Mouse (Mus musculus): ENCODE data around the gene Capn2. TPM values are rescaled to one million over a fixed set of nuclear protein-coding genes. Genes with fewer than 3 reads are reported as not detected.
A peak's percentile ranks its signal among the peaks of the same experiment; 100 is the strongest.

The Capn2 gene
- polyA plus RNA-seq (2012; rRNA removed) = 98.2 and 103 TPM in 2 replicates

GRCm38 (mm10) chr1:182516758-182517676 lies at the start of gene Capn2:
Gene Capn2 (minus strand): TSS chr1:182517608.
- peak; percentile 85 for DNase-seq (ENCODE audit: low spot score)

- DNase-seq (ENCODE audit: low spot score) = no peak
Observed at GRCm38 (mm10) chr1:182565351-182565835, 48.0 kb upstream of the Capn2 start.

GRCm38 (mm10) chr1:182564408-182565120 lies 47.2 kb upstream of the Capn2 start, which contains the start of gene Capn8:
Gene Capn8 (plus strand): TSS chr1:182565007.
- no peak for DNase-seq (ENCODE audit: low spot score)

- no peak for DNase-seq (ENCODE audit: low spot score)
Observed at GRCm38 (mm10) chr1:182562576-182563370, 45.4 kb upstream of the Capn2 start.

- no peak for DNase-seq (ENCODE audit: low spot score)
Observed at GRCm38 (mm10) chr1:182561945-182562514, 44.6 kb upstream of the Capn2 start.

- DNase-seq (ENCODE audit: low spot score) = no peak
Observed at GRCm38 (mm10) chr1:182560390-182561098, 43.1 kb upstream of the Capn2 start.

- no peak for DNase-seq (ENCODE audit: low spot score)
Observed at GRCm38 (mm10) chr1:182559530-182559929, 42.1 kb upstream of the Capn2 start.

GRCm38 (mm10) chr1:182558271-182558670 lies 40.9 kb upstream of the Capn2 start:
- no peak for DNase-seq (ENCODE audit: low spot score)

GRCm38 (mm10) chr1:182553649-182554375 lies 36.4 kb upstream of the Capn2 start:
- no peak for DNase-seq (ENCODE audit: low spot score)

GRCm38 (mm10) chr1:182550761-182551160 lies 33.4 kb upstream of the Capn2 start:
- DNase-seq (ENCODE audit: low spot score) = no peak

GRCm38 (mm10) chr1:182543906-182544305 lies 26.5 kb upstream of the Capn2 start:
- DNase-seq (ENCODE audit: low spot score) = no peak

- DNase-seq (ENCODE audit: low spot score) = no peak
Observed at GRCm38 (mm10) chr1:182543136-182543535, 25.7 kb upstream of the Capn2 start.

GRCm38 (mm10) chr1:182542110-182542509 lies 24.7 kb upstream of the Capn2 start:
- DNase-seq (ENCODE audit: low spot score) = no peak

- DNase-seq (ENCODE audit: low spot score) = no peak
Observed at GRCm38 (mm10) chr1:182539023-182539940, 21.9 kb upstream of the Capn2 start.

- DNase-seq (ENCODE audit: low spot score) = no peak
Observed at GRCm38 (mm10) chr1:182535080-182535481, 17.7 kb upstream of the Capn2 start.

- DNase-seq (ENCODE audit: low spot score) = no peak
Observed at GRCm38 (mm10) chr1:182533583-182533982, 16.2 kb upstream of the Capn2 start.

- DNase-seq (ENCODE audit: low spot score) = peak; percentile 63
Observed at GRCm38 (mm10) chr1:182527921-182528858, 10.8 kb upstream of the Capn2 start.

Measured in urinary bladder, adult 2 months (tissue).